Mouse (Mus musculus) liver, adult (tissue): ENCODE data around the gene Pik3cg.

Experiments used
- GATA4 ChIP-seq: IDR thresholded peaks from 2 replicates; pipeline ENCODE4 v1.6.1; 2014; ENCODE audit warnings: mild to moderate bottlenecking, low read length; ENCODE audit not compliant: insufficient replicate concordance

Gene Pik3cg

GRCm38 (mm10) chr12:32182632-32183419 lies 25.6 kb downstream of the Pik3cg start:
- TF ChIP-seq GATA4: no peak

GRCm38 (mm10) chr12:32181885-32182284 lies 26.6 kb downstream of the Pik3cg start:
- TF ChIP-seq GATA4: no peak

- no peak for TF ChIP-seq GATA4
Observed at GRCm38 (mm10) chr12:32174437-32174836, 34.0 kb downstream of the Pik3cg start.

GRCm38 (mm10) chr12:32172826-32173225 lies 35.6 kb downstream of the Pik3cg start:
- TF ChIP-seq GATA4: no peak

GRCm38 (mm10) chr12:32169164-32169563 lies 39.3 kb downstream of the Pik3cg start:
- TF ChIP-seq GATA4: no peak

DNA sequence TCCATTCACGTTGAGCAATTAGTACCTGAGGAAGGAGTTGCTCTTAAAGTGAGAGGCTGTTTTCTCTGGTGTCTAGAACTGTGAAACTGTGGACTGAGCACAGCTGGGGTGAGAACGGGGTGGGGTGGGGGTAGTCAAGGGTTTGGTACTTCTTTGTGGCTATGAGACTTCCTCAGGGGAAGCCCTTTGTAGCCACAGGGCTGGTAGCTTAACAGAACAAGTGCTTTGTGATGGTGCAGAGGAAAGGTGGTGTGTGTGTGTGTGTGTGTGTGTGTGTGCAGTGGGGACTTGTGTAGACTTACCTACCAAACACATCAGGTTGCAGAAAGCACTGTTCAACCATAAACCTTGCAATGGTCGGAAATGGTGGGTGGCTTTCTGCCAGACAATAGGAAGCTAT lies 39.7 kb downstream of the Pik3cg start:
- no peak for TF ChIP-seq GATA4

- TF ChIP-seq GATA4: no peak
Observed at GRCm38 (mm10) chr12:32163706-32164105, 44.8 kb downstream of the Pik3cg start.

- no peak for TF ChIP-seq GATA4
Observed at GRCm38 (mm10) chr12:32158757-32159156, 49.7 kb downstream of the Pik3cg start.

DNA sequence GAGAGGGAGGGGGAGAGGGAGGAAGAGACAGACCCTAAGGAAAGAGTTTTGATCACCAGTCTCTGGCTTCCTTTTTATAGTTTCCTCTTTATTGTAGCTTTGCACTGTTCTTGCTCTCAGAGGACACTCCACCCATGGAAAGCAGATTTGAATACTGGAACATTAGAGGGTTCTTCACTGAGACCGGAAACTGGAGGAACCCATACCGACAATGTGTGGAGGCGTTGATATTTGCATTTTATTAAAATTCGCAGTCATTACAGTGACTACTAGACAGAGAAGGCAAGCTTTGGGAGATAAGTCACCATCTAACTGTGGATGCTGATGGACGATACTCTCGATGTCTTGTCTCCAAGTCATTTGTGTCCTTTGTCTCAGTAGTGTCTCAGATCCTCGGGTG lies 61.9 kb downstream of the Pik3cg start:
- no peak for TF ChIP-seq GATA4

DNA sequence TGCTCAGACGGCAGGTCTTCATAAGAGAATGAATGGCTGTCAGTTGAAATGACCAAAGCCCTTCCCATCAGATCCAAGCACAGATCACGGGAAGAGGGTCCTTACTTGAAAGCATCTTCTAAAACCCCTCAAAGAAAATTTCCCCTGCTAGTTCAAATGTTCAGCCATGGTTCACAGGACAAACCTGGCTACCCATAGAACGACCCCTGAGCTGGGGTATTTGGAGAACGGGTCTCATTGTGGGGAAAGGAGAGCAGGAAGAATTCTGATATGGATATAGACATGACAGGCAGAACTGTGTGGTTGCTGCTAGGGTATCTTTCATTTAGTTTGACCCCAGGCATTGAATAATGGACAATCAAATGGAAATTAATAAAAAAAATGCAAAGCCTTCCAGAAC lies 62.8 kb downstream of the Pik3cg start:
- no peak for TF ChIP-seq GATA4

DNA sequence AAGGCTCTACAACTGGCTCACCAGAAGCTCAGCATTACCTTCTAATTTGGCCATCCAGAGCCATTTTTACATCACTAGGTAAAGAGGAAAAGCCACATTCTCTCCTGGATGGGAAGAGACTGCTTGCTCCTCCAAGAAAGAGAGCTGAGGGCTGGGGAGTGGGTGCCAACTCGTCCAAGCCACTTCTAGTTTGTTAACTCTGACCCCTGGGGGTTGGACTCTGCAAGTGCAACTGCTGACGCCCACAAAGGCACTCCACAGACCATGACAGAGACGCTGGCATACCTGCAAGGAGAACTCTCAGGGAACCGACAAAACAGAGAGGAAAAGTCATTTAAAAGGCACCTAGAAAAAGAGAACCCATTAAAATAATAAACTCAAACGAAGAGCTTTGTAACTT lies 63.9 kb downstream of the Pik3cg start:
- TF ChIP-seq GATA4: no peak

DNA sequence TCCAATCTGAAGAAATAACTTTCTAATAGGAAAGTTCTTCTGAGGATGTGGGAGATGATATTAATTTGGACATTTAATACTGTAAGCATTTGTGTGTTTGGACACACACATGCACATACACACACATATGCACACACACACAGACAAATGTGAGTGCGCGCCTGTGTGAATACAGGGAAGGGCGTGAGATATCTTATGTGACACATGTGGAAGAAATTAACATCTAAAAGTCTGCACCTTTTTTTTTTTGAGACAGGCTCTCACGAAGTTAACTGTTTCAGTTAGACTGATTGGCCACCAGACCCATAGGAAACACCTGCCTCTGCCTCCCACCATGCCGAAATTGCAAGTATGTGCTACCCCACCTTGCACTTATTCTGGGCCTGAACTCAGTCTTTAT lies 64.7 kb downstream of the Pik3cg start:
- no peak for TF ChIP-seq GATA4

GRCm38 (mm10) chr12:32143151-32143550 lies 65.3 kb downstream of the Pik3cg start:
- TF ChIP-seq GATA4: no peak

DNA sequence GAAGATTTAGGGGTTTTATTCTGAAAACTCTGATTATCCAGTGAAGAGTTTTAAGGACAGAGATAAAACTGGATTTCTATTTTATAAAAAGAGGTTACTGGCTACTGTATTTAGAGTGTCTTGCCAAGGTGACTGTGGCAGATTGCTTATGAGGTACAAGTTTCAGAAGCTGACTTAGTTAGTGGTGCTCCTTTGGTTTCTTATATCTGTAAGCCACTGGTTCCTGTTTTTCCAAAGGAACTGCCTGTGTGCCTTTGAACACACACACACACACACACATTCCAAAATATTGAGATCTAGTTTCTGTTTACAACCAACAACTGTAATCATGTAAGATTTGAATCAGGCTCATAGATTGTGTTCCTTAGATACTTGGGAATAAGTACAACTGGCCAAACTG lies 66.7 kb downstream of the Pik3cg start:
- no peak for TF ChIP-seq GATA4

DNA sequence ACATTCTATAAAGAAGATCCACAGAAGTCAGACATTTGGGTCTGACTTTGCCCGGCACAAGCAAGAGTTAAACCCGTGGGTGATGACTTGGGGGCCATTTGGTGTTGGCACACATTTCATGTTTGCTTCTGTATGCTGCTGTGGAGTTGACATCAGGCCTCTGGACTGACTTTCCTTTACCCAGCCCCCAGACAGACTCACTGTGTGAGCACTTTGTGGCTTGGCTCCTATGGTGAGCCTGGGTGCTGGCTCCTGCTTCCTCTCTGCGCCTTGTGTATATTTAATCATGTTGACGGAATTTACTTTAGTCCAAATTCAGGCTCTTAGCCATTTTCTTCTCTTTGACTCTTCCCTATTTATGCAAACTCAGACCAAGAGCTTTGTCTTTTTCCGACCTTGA lies 69.6 kb downstream of the Pik3cg start:
- no peak for TF ChIP-seq GATA4

DNA sequence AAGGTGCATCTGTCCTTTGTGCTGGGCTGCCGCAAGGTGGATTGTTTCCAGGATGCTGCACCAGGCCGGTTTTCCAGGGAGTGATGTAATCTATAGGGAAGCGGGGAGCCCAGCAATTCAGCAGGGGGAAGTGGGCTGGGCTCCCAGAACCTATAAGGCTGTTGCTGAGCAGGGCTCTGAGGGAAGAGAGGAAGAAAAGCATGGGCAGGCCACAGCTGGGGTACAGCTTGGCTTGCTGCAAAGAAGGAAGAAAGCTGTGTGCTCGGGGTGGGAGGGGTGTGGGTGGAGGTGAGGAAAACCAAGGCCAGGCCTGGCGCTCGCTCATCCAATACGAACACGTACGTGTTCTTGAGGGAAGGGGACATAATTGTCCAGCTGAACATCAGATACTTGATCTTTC lies 70.1 kb downstream of the Pik3cg start:
- no peak for TF ChIP-seq GATA4

- no peak for TF ChIP-seq GATA4
Observed at GRCm38 (mm10) chr12:32137542-32137941, 70.9 kb downstream of the Pik3cg start.
